Mouse (Mus musculus) MEL (cell line): ENCODE measurements at regions not wholly inside any gene's neighbourhood (a gene's known extent, or its start where the extent isn't known, plus 50 kb on each side); places are given as distances from the start of the nearest gene placed in this dataset.

ENCODE experiments used
- DNase-seq: peaks from one replicate; pipeline ENCODE4 v3.0.0; 2011; ENCODE audit warnings: low read depth, low spot score
- H3K27ac ChIP-seq: 2 replicates; pipeline ENCODE4 v1.5.1; 2012; ENCODE audit warnings: low read depth, mild to moderate bottlenecking, control low read depth, low read length, moderate library complexity; ENCODE audit not compliant: control insufficient read depth
- H3K27me3 ChIP-seq, 2 experiments: fragments of 150-350 bp in 1 of 2; sonication (generic) in 1 of 2; 2 replicates each; pipeline ENCODE4 v1.6.1; 2012; ENCODE audit warnings: low read length in 2 of 2, mild to moderate bottlenecking in 2 of 2, improper control_type of control experiment in 1 of 2, moderate library complexity in 1 of 2; ENCODE audit not compliant: insufficient read depth in 2 of 2, control insufficient read depth in 1 of 2
- H3K36me3 ChIP-seq, 2 experiments: 2 replicates each; pipeline ENCODE4 v1.6.1; 2012 to 2014; ENCODE audit warnings: low read length in 2 of 2, improper control_type of control experiment in 1 of 2, inconsistent platforms in 1 of 2, mild to moderate bottlenecking in 1 of 2; ENCODE audit not compliant: insufficient read depth in 2 of 2, control insufficient read depth in 1 of 2
- H3K4me1 ChIP-seq, 2 experiments: fragments of 150-350 bp in 1 of 2; sonication (generic) in 1 of 2; 2 replicates each; pipeline ENCODE4 v1.6.1; 2012; ENCODE audit warnings: low read length in 2 of 2, improper control_type of control experiment in 1 of 2, mild to moderate bottlenecking in 1 of 2; ENCODE audit not compliant: insufficient read depth in 2 of 2, control insufficient read depth in 1 of 2
- H3K4me3 ChIP-seq, 2 experiments: fragments of 150-350 bp in 1 of 2; sonication (generic) in 1 of 2; 2 replicates each; pipeline ENCODE4 v1.5.1; 2012; ENCODE audit warnings: low read depth in 2 of 2, low read length in 2 of 2, mild to moderate bottlenecking in 2 of 2, moderate library complexity in 2 of 2, control low read depth in 1 of 2, improper control_type of control experiment in 1 of 2; ENCODE audit not compliant: control insufficient read depth in 1 of 2, insufficient read depth in 1 of 2
- H3K79me2 ChIP-seq: 2 replicates; pipeline ENCODE4 v1.6.1; 2012; ENCODE audit warnings: mild to moderate bottlenecking, low read length, moderate library complexity; ENCODE audit not compliant: control insufficient read depth, poor library complexity, insufficient read depth
- H3K9ac ChIP-seq: 2 replicates; pipeline ENCODE4 v1.6.1; 2012; ENCODE audit warnings: low read depth, mild to moderate bottlenecking, control low read depth, low read length, moderate library complexity; ENCODE audit not compliant: control insufficient read depth, poor library complexity, severe bottlenecking
- H3K9me3 ChIP-seq: fragments of 150-350 bp; sonication (generic); replicated peaks from 2 replicates; pipeline ENCODE4 v1.6.1; 2012; ENCODE audit warnings: mild to moderate bottlenecking, low read length, improper control_type of control experiment, moderate library complexity; ENCODE audit not compliant: insufficient read depth
- BHLHE40 ChIP-seq: IDR thresholded peaks from 2 replicates; pipeline ENCODE4 v1.6.1; 2012; ENCODE audit warnings: low read depth, mild to moderate bottlenecking, inconsistent platforms, low read length, improper control_type of control experiment, borderline replicate concordance
- CTCF ChIP-seq, 3 experiments: IDR thresholded peaks in 2 of 3; conservative IDR thresholded peaks in 1 of 3; 2 replicates each; pipeline ENCODE4 v1.5.1; 2011 to 2012; ENCODE audit warnings: low read length in 3 of 3, low read depth in 2 of 3, mild to moderate bottlenecking in 2 of 3, improper control_type of control experiment in 1 of 3, inconsistent platforms in 1 of 3, mixed read lengths in 1 of 3, moderate library complexity in 1 of 3; ENCODE audit not compliant: control insufficient read depth in 1 of 3, insufficient read depth in 1 of 3, poor library complexity in 1 of 3, severe bottlenecking in 1 of 3
- ELF1 ChIP-seq: IDR thresholded peaks from 2 replicates; pipeline ENCODE4 v1.6.1; 2014; ENCODE audit warnings: low read depth, mild to moderate bottlenecking, inconsistent platforms, low read length, improper control_type of control experiment, moderate library complexity
- ETS1 ChIP-seq: IDR thresholded peaks from 2 replicates; pipeline ENCODE4 v1.6.1; 2012; ENCODE audit warnings: low read depth, mild to moderate bottlenecking, inconsistent platforms, low read length, improper control_type of control experiment, moderate library complexity
- GABPA ChIP-seq: IDR thresholded peaks from 2 replicates; pipeline ENCODE4 v1.6.1; 2012; ENCODE audit warnings: low read depth, mild to moderate bottlenecking, inconsistent platforms, low read length, improper control_type of control experiment, moderate library complexity
- KAT2A ChIP-seq: conservative IDR thresholded peaks from 2 replicates; pipeline ENCODE4 v1.6.1; 2012; ENCODE audit warnings: low read depth, low read length, improper control_type of control experiment, inconsistent platforms
- MXI1 ChIP-seq: IDR thresholded peaks from 2 replicates; pipeline ENCODE4 v1.6.1; 2011; ENCODE audit warnings: mild to moderate bottlenecking, low read depth, low read length, improper control_type of control experiment
- MYC ChIP-seq: IDR thresholded peaks from 2 replicates; pipeline ENCODE4 v1.6.1; 2011; ENCODE audit warnings: low read depth, mild to moderate bottlenecking, low read length, improper control_type of control experiment, moderate library complexity
- NRF1 ChIP-seq: IDR thresholded peaks from 2 replicates; pipeline ENCODE4 v1.6.1; 2014; ENCODE audit warnings: low read depth, mild to moderate bottlenecking, inconsistent platforms, low read length, improper control_type of control experiment, moderate library complexity; ENCODE audit not compliant: poor library complexity, insufficient read depth, severe bottlenecking
- POLR2A ChIP-seq, 2 experiments: IDR thresholded peaks; 2 replicates each; pipeline ENCODE4 v1.6.1; 2011 to 2012; ENCODE audit warnings: low read length in 2 of 2, mild to moderate bottlenecking in 2 of 2, control low read depth in 1 of 2, improper control_type of control experiment in 1 of 2, low read depth in 1 of 2, moderate library complexity in 1 of 2; ENCODE audit not compliant: control insufficient read depth in 1 of 2, insufficient read depth in 1 of 2, poor library complexity in 1 of 2
- POLR2AphosphoS2 ChIP-seq: IDR thresholded peaks from 2 replicates; pipeline ENCODE4 v1.6.1; 2011; ENCODE audit warnings: low read length, improper control_type of control experiment
- RCOR1 ChIP-seq: IDR thresholded peaks from 2 replicates; pipeline ENCODE4 v1.6.1; 2012; ENCODE audit warnings: low read depth, mild to moderate bottlenecking, inconsistent platforms, low read length, improper control_type of control experiment
- SMC3 ChIP-seq: IDR thresholded peaks from 2 replicates; pipeline ENCODE4 v1.6.1; 2011; ENCODE audit warnings: low read depth, low read length, improper control_type of control experiment
- TAL1 ChIP-seq: IDR thresholded peaks from 2 replicates; pipeline ENCODE4 v1.6.1; 2012; ENCODE audit warnings: mild to moderate bottlenecking, inconsistent platforms, low read length, moderate library complexity, mixed read lengths
- UBTF ChIP-seq: IDR thresholded peaks from 2 replicates; pipeline ENCODE4 v1.6.1; 2012; ENCODE audit warnings: low read depth, mild to moderate bottlenecking, inconsistent platforms, low read length, improper control_type of control experiment, moderate library complexity, borderline replicate concordance; ENCODE audit not compliant: insufficient read depth
- USF1 ChIP-seq: IDR thresholded peaks from 2 replicates; pipeline ENCODE4 v1.6.1; 2014; ENCODE audit warnings: low read depth, mild to moderate bottlenecking, inconsistent platforms, low read length, improper control_type of control experiment, moderate library complexity
- ZC3H11A ChIP-seq: IDR thresholded peaks from 2 replicates; pipeline ENCODE4 v1.6.1; 2012; ENCODE audit warnings: low read depth, mild to moderate bottlenecking, inconsistent platforms, low read length, improper control_type of control experiment
- ZKSCAN1 ChIP-seq: IDR thresholded peaks from 2 replicates; pipeline ENCODE4 v1.6.1; 2012; ENCODE audit warnings: low read depth, mild to moderate bottlenecking, inconsistent platforms, low read length, improper control_type of control experiment, moderate library complexity

DNA sequence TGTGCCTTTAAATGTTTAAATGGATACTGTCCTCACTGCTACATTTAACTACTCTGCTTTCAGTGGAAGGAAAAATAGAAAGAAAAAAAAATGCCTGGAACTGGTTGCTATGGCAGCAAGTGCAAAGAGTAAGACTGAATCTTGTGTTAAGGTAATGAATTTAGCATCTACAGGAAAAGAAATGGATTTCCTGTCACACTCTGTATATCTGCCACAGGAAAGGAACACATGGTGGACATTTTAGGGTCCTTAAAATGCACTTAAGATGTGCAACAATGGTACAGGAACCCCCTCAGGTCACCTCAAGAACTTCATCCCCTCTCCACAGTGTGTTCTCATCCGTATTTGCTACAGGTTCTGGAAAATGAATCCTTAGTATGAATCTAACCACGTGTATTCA, 248.4 kb downstream of the Rfpl4b start:
- H3K9me3 ChIP-seq: no peaks in the 10 kb centered on the region
- no peak overlapping the region for H3K9ac ChIP-seq
- no peaks in the 10 kb centered on the region for H3K27me3 ChIP-seq
- TF ChIP-seq ELF1: no peak
- TF ChIP-seq KAT2A: no peak
- no peak for TF ChIP-seq GABPA
- no peak for TF ChIP-seq ZKSCAN1
- TF ChIP-seq ZC3H11A: no peak
- TF ChIP-seq POLR2AphosphoS2: no peak
- no peak for TF ChIP-seq BHLHE40
- no peak for TF ChIP-seq UBTF
- no peak for TF ChIP-seq ETS1
- no peak for TF ChIP-seq TAL1
- TF ChIP-seq NRF1: no peak
- no peaks in the 10 kb centered on the region for H3K36me3 ChIP-seq
- no peaks in the 10 kb centered on the region for H3K79me2 ChIP-seq
- H3K27ac ChIP-seq: no peak overlapping the region
- H3K4me3 ChIP-seq: no peak overlapping the region
- no peaks in the 10 kb centered on the region for H3K4me1 ChIP-seq
- no peak for DNase-seq

DNA sequence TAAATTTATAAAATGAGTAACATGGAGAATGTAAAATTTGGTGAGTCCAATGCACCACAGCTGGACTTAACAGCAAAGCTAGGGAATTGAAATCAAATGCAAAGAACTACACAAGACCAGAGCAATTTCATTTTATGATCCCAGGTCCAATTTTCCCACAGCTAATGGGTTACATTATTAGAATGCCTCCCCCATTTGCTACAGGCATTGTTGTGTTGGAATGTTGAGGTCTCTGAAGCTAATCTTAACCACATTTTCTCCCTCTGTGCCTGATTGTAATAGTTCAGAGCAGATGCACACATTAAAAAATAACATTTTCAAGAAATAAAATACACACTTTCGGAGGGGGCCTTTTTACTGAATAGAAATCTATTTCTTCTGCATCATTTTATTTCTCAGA, 254.3 kb downstream of the Rfpl4b start:
- no peaks in the 10 kb centered on the region for H3K36me3 ChIP-seq
- TF ChIP-seq NRF1 (no peak), CTCF (IDR thresholded peaks at IDR 0.05 in 2 of 3, conservative IDR thresholded peaks at IDR 0.05 in 1 of 3; ENCODE audit: control insufficient read depth in 1 of 3, insufficient read depth in 1 of 3, low read depth in 2 of 3, low read length in 3 of 3, poor library complexity in 1 of 3, severe bottlenecking in 1 of 3) (no peak), ZC3H11A (no peak), RCOR1 (no peak), MYC (no peak)

DNA sequence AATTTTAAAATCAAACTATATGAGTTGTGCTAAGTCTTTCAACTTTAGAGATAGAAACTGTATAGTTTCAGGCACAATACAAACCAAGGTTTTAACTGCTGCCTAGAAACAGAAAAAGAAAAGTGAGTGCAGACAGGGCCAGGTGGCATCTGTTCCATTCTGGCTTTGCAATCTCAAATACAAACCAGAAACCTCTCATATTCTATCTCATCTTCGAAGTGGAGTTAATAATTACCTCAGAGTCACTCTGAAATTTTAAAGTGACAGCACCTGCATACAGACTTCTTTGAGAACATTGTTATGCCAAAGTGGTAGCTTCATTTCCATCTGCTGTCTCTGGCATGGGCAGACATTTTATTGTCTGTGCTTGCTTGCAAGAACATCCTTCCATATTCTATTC, 255.2 kb downstream of the Rfpl4b start:
- Histone ChIP-seq H3K36me3 (no peaks in the 10 kb centered on the region), H3K27ac (no peak overlapping the region), H3K9me3 (no peaks in the 10 kb centered on the region), H3K4me3 (no peak overlapping the region), H3K27me3 (no peaks in the 10 kb centered on the region), H3K9ac (no peak overlapping the region), H3K4me1 (no peaks in the 10 kb centered on the region), H3K79me2 (no peaks in the 10 kb centered on the region)
- no peak for TF ChIP-seq ZKSCAN1
- TF ChIP-seq SMC3: no peak
- no peak for TF ChIP-seq ZC3H11A
- no peak for TF ChIP-seq POLR2AphosphoS2
- no peak for TF ChIP-seq GABPA
- no peak for TF ChIP-seq USF1
- TF ChIP-seq MXI1: no peak
- TF ChIP-seq POLR2A (IDR thresholded peaks at IDR 0.05; ENCODE audit: control insufficient read depth in 1 of 2, insufficient read depth in 1 of 2, low read depth in 1 of 2, low read length in 2 of 2, poor library complexity in 1 of 2): no peak
- TF ChIP-seq, all 39 proteins: peak for 0
- DNase-seq: no peak

More for the DNA sequence above, 254.3 kb downstream of the Rfpl4b start:
- no peak for DNase-seq
- H3K27ac ChIP-seq: no peak overlapping the region
- no peaks in the 10 kb centered on the region for H3K4me1 ChIP-seq
- no peak overlapping the region for H3K9ac ChIP-seq
- no peak overlapping the region for H3K4me3 ChIP-seq
- H3K9me3 ChIP-seq: no peaks in the 10 kb centered on the region
- H3K27me3 ChIP-seq: no peaks in the 10 kb centered on the region
- no peaks in the 10 kb centered on the region for H3K79me2 ChIP-seq
